In genomic region chr5:92817122-92817822, GRCm38 (mm10) we compare ENCODE assay signal across 12 mouse cellular contexts.
A peak's percentile ranks its signal among the peaks of the same experiment; 100 is the strongest.
DNase-seq lines count a peak whose midpoint lies in the region; ATAC-seq and TF ChIP-seq lines count a peak whose summit lies in the region.
"Had no signal": no experiment of that assay in that cellular context is flagged by ENCODE, and none has a peak within 500 bp of the region (broad histone marks: within the 10 kb centered on the region; RNA-seq: fewer than 3 reads in every experiment).

No protein-coding gene starts in this region.

- no peak overlapping the region; the same call in 1 of the 2 replicates for H3K27ac ChIP-seq in heart, embryonic 10.5 days
- H3K27ac ChIP-seq in hindbrain, embryonic 14.5 days: no peak overlapping the region
- H3K27ac ChIP-seq: liver, embryonic 15.5 days had no signal

- no peaks in the 10 kb centered on the region for H3K9me3 ChIP-seq in heart, embryonic 10.5 days
- H3K9me3 ChIP-seq in hindbrain, embryonic 14.5 days (ENCODE audit: control insufficient read depth, low read length): no peaks in the 10 kb centered on the region
- H3K9me3 ChIP-seq: liver, embryonic 15.5 days had no signal

- H3K27me3 ChIP-seq in heart, embryonic 10.5 days (ENCODE audit: insufficient read depth, poor library complexity, severe bottlenecking): no peaks in the 10 kb centered on the region
- no peaks in the 10 kb centered on the region for H3K27me3 ChIP-seq in hindbrain, embryonic 14.5 days (ENCODE audit: control insufficient read depth, insufficient read depth, low read length)
- H3K27me3 ChIP-seq: liver, embryonic 15.5 days had no signal

- TF ChIP-seq CTCF in brain, embryonic 14.5 days (IDR thresholded peaks at IDR 0.05; ENCODE audit: borderline replicate concordance, extremely low read depth, insufficient read depth, insufficient read length): no peak

- H3K4me2 ChIP-seq in hindbrain, embryonic 14.5 days (replicated peaks): no peak overlapping the region
- H3K4me2 ChIP-seq: liver, embryonic 15.5 days had no signal

- peaks cover 4% of the 10 kb centered on the region; the same call in 1 of the 2 replicates for H3K36me3 ChIP-seq in heart, embryonic 10.5 days
- no peaks in the 10 kb centered on the region for H3K36me3 ChIP-seq in hindbrain, embryonic 14.5 days (replicated peaks; ENCODE audit: control insufficient read depth, insufficient read depth)
- H3K36me3 ChIP-seq: G1E; liver, embryonic 15.5 days had no signal

- peak; percentile 77 for DNase-seq in heart, adult 11 months
- DNase-seq in heart, embryonic 10.5 days (ENCODE audit: low spot score): no peak
- DNase-seq in brain, embryonic 14.5 days (ENCODE audit: low read depth): peak; percentile 54
- DNase-seq in hindbrain, embryonic 14.5 days (ENCODE audit: low spot score): no peak
- peak; percentile 38 to 71 for DNase-seq in lung, postnatal 4 days
- no peak for DNase-seq in left cerebral cortex, adult 11 months (ENCODE audit: low spot score)
- DNase-seq in kidney, postnatal 4 days: no peak
- no peak for DNase-seq in frontal cortex, postnatal 25 days (ENCODE audit: low spot score in 2 of 2)
- DNase-seq: cerebellum, adult 9-11 months; kidney, adult 2 months had no signal

- WGBS in heart, embryonic 10.5 days: 81% methylated on average over 11 of the region's 11 CpGs
- 62% methylated on average over 11 of the region's 11 CpGs for WGBS in hindbrain, embryonic 14.5 days

- H3K9ac ChIP-seq in hindbrain, embryonic 14.5 days: no peak overlapping the region
- H3K9ac ChIP-seq: liver, embryonic 15.5 days had no signal

- no peak for TF ChIP-seq POLR2A in brain, embryonic 14.5 days (IDR thresholded peaks at IDR 0.05; ENCODE audit: borderline replicate concordance, extremely low read depth, insufficient read depth, insufficient read length, poor library complexity, severe bottlenecking)

- ATAC-seq in hindbrain, embryonic 14.5 days (ENCODE audit: low FRiP score): peak; percentile 44; the same call in 1 of the 2 replicates

- H3K4me3 ChIP-seq in heart, embryonic 10.5 days: no peak overlapping the region
- no peak overlapping the region for H3K4me3 ChIP-seq in hindbrain, embryonic 14.5 days (replicated peaks; ENCODE audit: low read length)
- H3K4me3 ChIP-seq: liver, embryonic 15.5 days had no signal

- H3K4me1 ChIP-seq in heart, embryonic 10.5 days: peaks cover 29% of the 10 kb centered on the region
- 0 out of 2 replicates have a peak, but pooled peaks cover 4% of the 10 kb centered on the region for H3K4me1 ChIP-seq in hindbrain, embryonic 14.5 days (replicated peaks; ENCODE audit: control insufficient read depth, insufficient read depth, low read length)
- H3K4me1 ChIP-seq: liver, embryonic 15.5 days had no signal

Comparison
In these comparisons a context has a peak if more than half of its experiments do, and no peak if none do; other contexts are left out.
1. DNase-seq: peak in heart, adult 11 months (single experiment), brain, embryonic 14.5 days (single experiment) and lung, postnatal 4 days (2 of 2); none in heart, embryonic 10.5 days (single experiment), hindbrain, embryonic 14.5 days (single experiment), left cerebral cortex, adult 11 months (single experiment), kidney, postnatal 4 days (0 of 2) and frontal cortex, postnatal 25 days (0 of 2).